Mouse (Mus musculus) heart, embryonic 15.5 days (tissue): ENCODE measurements around the gene Trpm4. TPM values are rescaled to one million over a fixed set of nuclear protein-coding genes. Genes with fewer than 3 reads are reported as not detected.

Experiments used
- ATAC-seq: fragments of 200-750 bp; cut with Nextera tagmentation; replicated peaks from 2 replicates; pipeline ENCODE4 v1.8.0; 2017; ENCODE audit warnings: low read depth, moderate TSS enrichment; ENCODE audit not compliant: insufficient number of reproducible peaks, insufficient read depth, low FRiP score
- H3K27ac ChIP-seq: fragments of 300-500 bp; sonication (generic); 2 replicates; pipeline ENCODE4 v1.5.1; 2015; ENCODE audit warnings: mild to moderate bottlenecking, inconsistent platforms
- H3K27me3 ChIP-seq: fragments of 300-500 bp; sonication (generic); 2 replicates; pipeline ENCODE4 v1.6.1; 2015; ENCODE audit warnings: inconsistent platforms
- H3K36me3 ChIP-seq: fragments of 300-500 bp; sonication (generic); 2 replicates; pipeline ENCODE4 v1.6.1; 2015; ENCODE audit warnings: mild to moderate bottlenecking, inconsistent platforms
- H3K4me1 ChIP-seq: fragments of 300-500 bp; sonication (generic); replicated peaks from 2 replicates; pipeline ENCODE4 v1.6.1; 2015; ENCODE audit warnings: inconsistent platforms
- H3K4me2 ChIP-seq: fragments of 300-500 bp; sonication (generic); 2 replicates; pipeline ENCODE4 v1.6.1; 2015; ENCODE audit warnings: inconsistent platforms, mild to moderate bottlenecking, moderate library complexity
- H3K4me3 ChIP-seq: fragments of 300-500 bp; sonication (generic); 2 replicates; pipeline ENCODE4 v1.5.1; 2015; ENCODE audit warnings: mild to moderate bottlenecking, inconsistent platforms
- H3K9ac ChIP-seq: fragments of 300-500 bp; sonication (generic); 2 replicates; pipeline ENCODE4 v1.6.1; 2015; ENCODE audit warnings: mild to moderate bottlenecking, inconsistent platforms
- H3K9me3 ChIP-seq: fragments of 300-500 bp; sonication (generic); replicated peaks from 2 replicates; pipeline ENCODE4 v1.6.1; 2016; ENCODE audit warnings: inconsistent platforms
- whole genome bisulfite sequencing: fragments of 180-500 bp; shearing (Covaris S2); methylation state at CpG from one replicate; pipeline ENCODE4 v1.1.7; 2015; ENCODE audit warnings: mixed read lengths; 5-methylcytosine and 5-hydroxymethylcytosine counted together
- polyA plus RNA-seq: library from polyadenylated mRNA; unstranded; fragments of >200 nt; fragmentation: Nextera tagmentation; extraction: Ambion mirVana; gene quantifications from 2 replicates; pipeline ENCODE4 v1.2.1, GENCODE M21; 2015

Trpm4 gene
- polyA plus RNA-seq, 1 experiment from 2014 or later: 12.7 TPM

DNA sequence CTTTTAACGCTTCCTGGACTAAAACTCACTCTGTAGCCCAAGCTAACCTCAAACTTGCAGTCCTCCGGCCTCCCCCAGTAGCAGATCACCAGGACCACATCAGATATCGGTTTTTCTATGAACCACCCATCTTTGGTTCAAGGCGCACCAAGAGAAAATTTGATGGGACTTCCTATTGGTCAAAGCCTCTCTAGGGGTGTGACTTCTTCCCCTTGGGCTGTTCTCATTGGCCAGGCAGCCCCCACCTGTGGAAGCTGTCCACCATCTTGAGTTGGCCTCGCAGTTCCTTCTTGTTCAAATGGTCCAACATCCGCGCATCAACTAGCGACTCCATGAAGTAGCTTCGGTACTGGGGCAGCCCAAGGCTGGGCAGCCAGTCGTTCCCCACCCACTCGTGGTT is 8.5 kb upstream of the Trpm4 start:
- WGBS: 84% methylated on average over 11 of the region's 11 CpGs
- Histone ChIP-seq H3K27ac (no peak overlapping the region), H3K4me1 (peaks cover 46% of the 10 kb centered on the region), H3K27me3 (0 out of 2 replicates have a peak, but pooled peaks cover 5% of the 10 kb centered on the region), H3K9me3 (no peaks in the 10 kb centered on the region), H3K4me3 (no peak overlapping the region), H3K9ac (no peak overlapping the region), H3K4me2 (no peak overlapping the region), H3K36me3 (no peaks in the 10 kb centered on the region)
- ATAC-seq: no peak

DNA sequence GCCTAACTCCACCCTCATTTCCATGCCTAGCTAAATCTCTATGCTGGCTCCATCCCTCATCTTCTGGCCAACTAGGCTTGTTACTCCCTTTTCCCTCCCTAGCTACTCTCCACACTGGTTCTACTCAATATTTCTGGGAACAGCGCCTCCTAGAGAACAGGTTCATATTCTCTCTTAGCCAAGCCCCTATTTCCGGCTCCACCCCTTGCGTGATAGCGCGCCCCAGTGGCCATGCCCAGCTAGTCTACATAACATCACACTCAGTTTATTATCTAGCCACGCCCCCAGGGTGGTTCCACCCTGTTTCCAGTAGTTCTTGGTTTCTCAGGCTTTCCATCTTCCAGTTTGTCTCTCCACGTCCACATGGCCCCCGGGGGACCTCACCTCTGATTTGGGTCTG is 7.7 kb upstream of the Trpm4 start:
- Histone ChIP-seq H3K27me3 (0 out of 2 replicates have a peak, but pooled peaks cover 5% of the 10 kb centered on the region), H3K4me3 (peak overlapping the region; percentile 54; the same call in 1 of the 2 replicates), H3K9me3 (no peaks in the 10 kb centered on the region), H3K4me2 (peak overlapping the region; percentile 87), H3K9ac (no peak overlapping the region), H3K4me1 (peaks cover 46% of the 10 kb centered on the region), H3K36me3 (no peaks in the 10 kb centered on the region), H3K27ac (no peak overlapping the region; the same call in 1 of the 2 replicates)
- 4% methylated on average over 8 of the region's 8 CpGs for WGBS
- ATAC-seq: peak; percentile 15; the same call in 1 of the 2 replicates

GRCm38 (mm10) chr7:45340669-45341068 is 7.1 kb upstream of the Trpm4 start:
- WGBS: 2% methylated on average over 11 of the region's 11 CpGs
- Histone ChIP-seq H3K4me1 (peaks cover 49% of the 10 kb centered on the region), H3K9me3 (no peaks in the 10 kb centered on the region), H3K27me3 (0 out of 2 replicates have a peak, but pooled peaks cover 5% of the 10 kb centered on the region), H3K27ac (peak overlapping the region; percentile 44; the same call in 1 of the 2 replicates), H3K4me3 (peak overlapping the region; percentile 54), H3K4me2 (peak overlapping the region; percentile 87), H3K9ac (peak overlapping the region; percentile 54; the same call in 1 of the 2 replicates), H3K36me3 (no peaks in the 10 kb centered on the region)
- ATAC-seq: no peak

DNA sequence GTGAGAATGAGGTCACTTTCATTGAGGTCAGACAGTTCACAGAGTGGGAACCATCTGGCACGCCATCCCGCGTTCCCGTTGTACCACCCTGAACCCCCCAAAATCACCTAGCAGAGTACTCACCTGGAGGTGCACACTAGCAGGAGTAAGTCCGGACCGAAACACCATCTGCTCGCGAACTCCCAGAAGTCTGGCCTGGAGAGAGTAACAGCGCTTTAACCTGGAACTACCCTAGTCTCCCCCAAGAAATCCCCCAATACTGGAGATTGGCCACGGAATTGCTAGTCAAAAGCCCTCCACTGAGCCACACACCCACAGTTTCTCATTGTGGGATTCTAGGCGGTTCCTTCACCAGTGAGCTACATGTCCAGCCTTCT is 6.5 kb upstream of the Trpm4 start:
- peak overlapping the region; percentile 44 for H3K27ac ChIP-seq

GRCm38 (mm10) chr7:45339410-45340065 is 6.0 kb upstream of the Trpm4 start:
- WGBS: under 1% methylated on average over 37 of the region's 39 CpGs
- peak; percentile 59 for ATAC-seq
- peak overlapping the region; percentile 44 for H3K27ac ChIP-seq
- peak overlapping the region; percentile 54 for H3K4me3 ChIP-seq
- H3K4me1 ChIP-seq: peaks cover 60% of the 10 kb centered on the region
- H3K27me3 ChIP-seq: 0 out of 2 replicates have a peak, but pooled peaks cover 5% of the 10 kb centered on the region
- peak overlapping the region; percentile 87 for H3K4me2 ChIP-seq
- no peaks in the 10 kb centered on the region for H3K9me3 ChIP-seq
- no peaks in the 10 kb centered on the region for H3K36me3 ChIP-seq
- peak overlapping the region; percentile 54 for H3K9ac ChIP-seq

More for the DNA sequence above, 6.5 kb upstream of the Trpm4 start:
- H3K36me3 ChIP-seq: no peaks in the 10 kb centered on the region
- ATAC-seq: no peak
- H3K9ac ChIP-seq: peak overlapping the region; percentile 54
- 0 out of 2 replicates have a peak, but pooled peaks cover 5% of the 10 kb centered on the region for H3K27me3 ChIP-seq
- peak overlapping the region; percentile 87 for H3K4me2 ChIP-seq
- peaks cover 55% of the 10 kb centered on the region for H3K4me1 ChIP-seq
- peak overlapping the region; percentile 54 for H3K4me3 ChIP-seq
- H3K9me3 ChIP-seq: no peaks in the 10 kb centered on the region
- WGBS: 2% methylated on average over 11 of the region's 11 CpGs

DNA sequence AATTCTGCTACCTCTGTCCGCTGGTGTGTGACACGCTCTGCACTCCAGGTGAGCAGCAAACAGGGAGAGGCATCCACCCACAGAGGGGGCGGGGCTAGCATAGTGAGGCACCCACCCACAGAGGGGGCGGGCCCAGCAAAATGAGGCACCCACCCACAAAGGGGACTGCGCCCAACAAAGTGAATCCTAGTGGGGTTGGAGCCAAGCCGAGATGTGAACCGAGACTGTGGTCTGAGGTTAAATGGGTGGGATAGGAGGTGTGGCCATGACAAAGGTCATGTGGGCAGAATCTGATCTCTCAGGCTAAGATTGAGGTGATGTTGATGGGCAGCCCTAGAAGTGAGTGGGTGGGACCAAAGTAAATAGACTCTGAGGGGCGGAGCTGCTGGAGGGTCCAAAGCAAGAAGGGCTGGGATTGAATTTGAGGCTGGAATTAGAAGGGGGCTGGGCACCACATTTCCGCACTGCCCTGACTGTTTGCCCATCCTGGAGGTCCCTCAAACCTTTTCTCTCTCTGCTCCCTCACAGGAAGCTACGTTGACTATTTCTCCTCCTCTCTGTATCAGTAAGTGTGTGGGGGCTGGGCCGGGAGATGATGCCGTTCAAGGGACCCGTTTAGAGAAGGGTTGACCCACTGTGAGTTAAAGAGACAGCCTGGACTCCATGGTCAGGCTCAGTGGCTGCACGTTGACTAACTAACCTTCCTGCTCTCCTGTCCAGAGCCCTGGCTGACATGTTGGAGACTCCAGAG is 4.8 kb upstream of the Trpm4 start:
- 0 out of 2 replicates have a peak overlapping the region, but pooled peaks have one; percentile 1 for H3K27ac ChIP-seq
- H3K9me3 ChIP-seq: no peaks in the 10 kb centered on the region
- H3K27me3 ChIP-seq: 0 out of 2 replicates have a peak, but pooled peaks cover 5% of the 10 kb centered on the region
- peaks cover 67% of the 10 kb centered on the region for H3K4me1 ChIP-seq
- no peaks in the 10 kb centered on the region for H3K36me3 ChIP-seq
- peak overlapping the region; percentile 54 for H3K4me3 ChIP-seq
- ATAC-seq: no peak
- peak overlapping the region; percentile 87 for H3K4me2 ChIP-seq
- WGBS: 9% methylated on average over 14 of the region's 14 CpGs
- H3K9ac ChIP-seq: 0 out of 2 replicates have a peak overlapping the region, but pooled peaks have one; percentile 54

GRCm38 (mm10) chr7:45337469-45337868 is 3.9 kb upstream of the Trpm4 start:
- WGBS: 18% methylated on average over 4 of the region's 4 CpGs
- H3K4me1 ChIP-seq: peaks cover 74% of the 10 kb centered on the region
- no peak for ATAC-seq
- H3K36me3 ChIP-seq: no peaks in the 10 kb centered on the region
- 0 out of 2 replicates have a peak overlapping the region, but pooled peaks have one; percentile 20 for H3K9ac ChIP-seq
- H3K4me2 ChIP-seq: peak overlapping the region; percentile 87
- 0 out of 2 replicates have a peak, but pooled peaks cover 5% of the 10 kb centered on the region for H3K27me3 ChIP-seq
- peak overlapping the region; percentile 35 for H3K4me3 ChIP-seq
- no peaks in the 10 kb centered on the region for H3K9me3 ChIP-seq
- H3K27ac ChIP-seq: no peak overlapping the region

DNA sequence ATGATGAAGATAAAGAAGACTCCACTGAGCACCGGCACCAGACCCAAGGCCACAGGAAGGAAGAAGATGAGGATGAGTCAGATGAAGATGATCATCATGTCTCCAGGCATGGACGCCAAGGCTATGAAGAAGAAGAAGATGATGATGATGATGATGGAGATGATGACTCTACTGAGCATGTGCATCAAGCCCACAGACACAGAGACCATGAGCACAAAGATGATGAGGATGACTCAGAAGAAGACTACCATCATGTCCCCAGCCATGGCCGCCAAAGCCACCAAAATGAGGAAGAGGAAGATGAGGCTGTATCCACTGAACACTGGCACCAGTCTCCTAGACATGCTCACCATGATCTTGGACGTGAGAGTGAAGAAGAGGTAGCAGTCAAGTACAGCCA is 2.7 kb upstream of the Trpm4 start:
- Histone ChIP-seq H3K4me1 (peaks cover 77% of the 10 kb centered on the region), H3K27ac (no peak overlapping the region), H3K9ac (no peak overlapping the region), H3K27me3 (0 out of 2 replicates have a peak, but pooled peaks cover 5% of the 10 kb centered on the region), H3K9me3 (no peaks in the 10 kb centered on the region), H3K4me2 (peak overlapping the region; percentile 87; the same call in 1 of the 2 replicates), H3K36me3 (no peaks in the 10 kb centered on the region), H3K4me3 (no peak overlapping the region)
- WGBS: 89% methylated on average over 4 of the region's 4 CpGs
- no peak for ATAC-seq

GRCm38 (mm10) chr7:45335056-45335455 is 1.5 kb upstream of the Trpm4 start, which contains the start of gene Hrc:
Gene Hrc (plus strand): TSS chr7:45335290.
- no peaks in the 10 kb centered on the region for H3K36me3 ChIP-seq

DNA sequence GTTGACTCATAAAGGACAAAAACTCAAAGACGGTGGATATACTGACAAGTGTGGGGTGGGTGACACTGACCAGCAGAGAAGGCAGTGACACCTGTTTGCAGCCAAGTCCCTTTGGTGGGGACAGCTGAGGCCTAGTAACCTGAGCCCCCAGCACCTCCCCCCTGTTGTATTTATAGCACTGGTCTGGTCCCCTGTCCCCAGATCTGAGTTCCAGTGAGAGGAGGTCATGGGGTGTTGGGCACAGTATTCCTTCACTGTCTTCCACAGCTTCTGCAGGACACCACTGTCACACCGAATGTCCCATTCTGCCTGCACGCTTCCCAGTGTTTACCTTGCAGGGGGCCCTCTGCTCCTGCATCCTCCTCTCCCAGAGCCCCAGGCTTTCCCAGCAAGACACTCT is 1.0 kb upstream of the Trpm4 start:
- Histone ChIP-seq H3K4me3 (peak overlapping the region; percentile 9), H3K9ac (peak overlapping the region; percentile 85; the same call in 1 of the 2 replicates)

More at GRCm38 (mm10) chr7:45335056-45335455, 1.5 kb upstream of the Trpm4 start, which contains the start of gene Hrc:
- Histone ChIP-seq H3K27me3 (0 out of 2 replicates have a peak, but pooled peaks cover 5% of the 10 kb centered on the region), H3K9ac (peak within 1 kb of the TSS; percentile 85; the same call in 1 of the 2 replicates), H3K4me2 (peak within 1 kb of the TSS; percentile 94), H3K4me3 (peak within 1 kb of the TSS; percentile 86), H3K27ac (peak within 1 kb of the TSS; percentile 96), H3K4me1 (peaks cover 70% of the 10 kb centered on the region), H3K9me3 (no peaks in the 10 kb centered on the region)
- 22% methylated on average over 5 of the region's 5 CpGs for WGBS
- ATAC-seq: peak; percentile 67

More for the DNA sequence above, 1.0 kb upstream of the Trpm4 start:
- peak; percentile 29 for ATAC-seq
- H3K36me3 ChIP-seq: no peaks in the 10 kb centered on the region
- no peaks in the 10 kb centered on the region for H3K9me3 ChIP-seq
- H3K27me3 ChIP-seq: 0 out of 2 replicates have a peak, but pooled peaks cover 5% of the 10 kb centered on the region
- peaks cover 65% of the 10 kb centered on the region for H3K4me1 ChIP-seq
- peak overlapping the region; percentile 96 for H3K27ac ChIP-seq
- WGBS: 34% methylated on average over 3 of the region's 3 CpGs
- peak overlapping the region; percentile 94 for H3K4me2 ChIP-seq
